Mouse (Mus musculus): Measurements from ENCODE around the gene 0610030E20Rik.

0610030E20Rik gene

DNA sequence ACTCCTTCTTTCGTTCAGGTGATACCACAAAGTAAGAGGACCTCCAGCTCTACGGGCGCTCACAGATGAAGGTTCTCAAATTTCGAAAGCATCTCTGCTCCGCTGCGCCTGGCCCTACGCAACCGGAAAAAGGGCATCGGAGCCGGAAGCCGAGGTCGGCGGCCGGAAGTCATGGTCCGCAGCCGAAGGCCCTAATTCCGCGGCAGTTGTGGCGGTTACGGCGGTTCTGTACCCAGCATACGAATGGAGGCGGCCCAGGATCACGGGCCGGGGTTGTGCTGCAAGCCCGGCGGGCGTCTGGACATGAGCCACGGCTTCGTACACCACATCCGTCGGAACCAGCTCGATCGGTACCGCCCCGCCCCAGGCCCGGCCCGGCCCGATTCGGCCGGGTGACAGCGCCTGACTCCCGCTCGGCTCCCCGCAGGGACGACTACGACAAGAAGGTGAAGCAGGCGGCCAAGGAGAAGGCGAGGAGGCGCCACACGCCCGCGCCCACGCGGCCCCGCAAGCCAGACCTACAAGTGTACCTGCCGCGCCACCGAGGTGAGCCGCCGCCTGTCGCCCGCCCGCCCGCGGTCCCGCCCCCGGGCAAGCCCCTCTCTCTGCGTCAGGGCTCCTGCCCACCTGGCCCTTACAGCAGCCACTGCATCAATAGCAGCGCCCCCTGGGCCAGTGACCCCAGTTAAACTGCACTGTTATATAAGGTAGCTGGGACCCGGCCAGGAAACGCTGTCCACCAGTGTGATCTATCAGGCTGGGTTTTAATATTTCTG, at the start of gene 0610030E20Rik:
Gene 0610030E20Rik, plus strand, starts transcription at position 152 of the 776 bp plus-strand sequence.
- peak; percentile 84 to 88 for DNase-seq

GRCm38 (mm10) chr6:72297825-72298224, 49.3 kb upstream of the 0610030E20Rik start:
- no peak for DNase-seq

DNA sequence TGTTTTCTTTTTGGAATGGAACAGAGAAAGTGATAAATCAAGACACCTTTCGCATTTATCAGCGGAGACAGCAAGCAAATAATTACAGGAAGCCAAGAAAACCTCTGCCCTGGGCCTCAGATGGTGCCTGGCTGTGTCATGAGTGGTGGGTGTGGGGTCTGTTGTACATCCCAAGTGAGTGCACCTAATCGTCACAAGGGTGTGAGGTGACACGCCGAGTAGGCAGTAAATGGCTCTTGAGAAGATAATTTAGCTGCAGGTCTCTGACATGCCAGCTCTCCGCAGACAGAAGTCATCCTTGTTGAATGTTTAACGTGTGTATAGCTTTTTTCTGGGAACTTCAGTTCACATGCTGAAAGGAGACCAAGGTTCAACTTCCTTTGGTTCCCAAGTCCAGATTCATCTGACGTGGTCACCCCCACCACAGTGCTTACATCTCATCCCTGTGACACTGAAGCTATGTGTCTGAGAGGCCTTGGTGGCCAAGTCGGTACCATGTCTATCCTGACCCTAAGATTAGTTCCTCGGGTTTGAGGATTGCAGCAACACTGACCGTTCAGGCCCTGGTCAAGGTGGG, 44.7 kb upstream of the 0610030E20Rik start:
- DNase-seq = no peak

DNA sequence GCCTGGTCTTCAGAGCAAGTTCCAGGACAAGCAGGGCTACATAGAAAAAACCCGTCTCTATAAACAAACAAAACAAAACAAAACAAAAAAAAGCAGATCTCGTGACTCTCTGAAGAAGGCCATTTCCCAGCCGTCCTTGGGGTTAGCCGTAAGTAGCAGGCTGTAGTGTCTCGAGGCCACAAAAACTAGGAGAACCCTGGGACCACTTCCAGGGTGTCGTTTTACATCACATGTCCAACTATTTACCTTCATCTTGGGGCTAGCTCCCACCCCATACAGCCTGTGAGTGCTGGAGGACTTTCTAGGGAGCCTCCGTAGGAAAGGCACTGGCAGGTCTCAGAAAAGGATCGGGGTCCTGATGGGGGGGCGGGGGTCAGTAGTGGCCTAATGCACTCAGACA, 43.6 kb upstream of the 0610030E20Rik start:
- no peak for DNase-seq

DNA sequence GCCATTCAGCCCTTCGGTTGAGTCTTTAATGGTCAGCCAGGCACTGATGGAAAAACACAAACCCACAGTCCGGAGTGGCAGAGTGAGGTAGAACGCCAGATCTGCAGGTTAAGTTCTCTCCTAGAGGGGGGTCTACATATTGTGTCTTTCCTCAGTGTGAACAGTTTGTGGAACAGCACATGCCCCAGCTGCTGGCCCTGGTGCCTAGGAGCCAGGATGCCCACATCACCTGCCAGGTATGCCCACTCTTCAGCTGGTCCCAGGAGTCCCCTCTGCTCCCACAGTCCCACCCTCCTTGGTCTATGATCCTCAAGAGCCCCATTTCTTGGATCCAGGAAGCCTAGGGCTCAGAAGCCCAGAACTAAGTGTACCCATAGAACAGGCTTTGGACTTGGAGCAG, 34.9 kb upstream of the 0610030E20Rik start:
- DNase-seq = no peak

DNA sequence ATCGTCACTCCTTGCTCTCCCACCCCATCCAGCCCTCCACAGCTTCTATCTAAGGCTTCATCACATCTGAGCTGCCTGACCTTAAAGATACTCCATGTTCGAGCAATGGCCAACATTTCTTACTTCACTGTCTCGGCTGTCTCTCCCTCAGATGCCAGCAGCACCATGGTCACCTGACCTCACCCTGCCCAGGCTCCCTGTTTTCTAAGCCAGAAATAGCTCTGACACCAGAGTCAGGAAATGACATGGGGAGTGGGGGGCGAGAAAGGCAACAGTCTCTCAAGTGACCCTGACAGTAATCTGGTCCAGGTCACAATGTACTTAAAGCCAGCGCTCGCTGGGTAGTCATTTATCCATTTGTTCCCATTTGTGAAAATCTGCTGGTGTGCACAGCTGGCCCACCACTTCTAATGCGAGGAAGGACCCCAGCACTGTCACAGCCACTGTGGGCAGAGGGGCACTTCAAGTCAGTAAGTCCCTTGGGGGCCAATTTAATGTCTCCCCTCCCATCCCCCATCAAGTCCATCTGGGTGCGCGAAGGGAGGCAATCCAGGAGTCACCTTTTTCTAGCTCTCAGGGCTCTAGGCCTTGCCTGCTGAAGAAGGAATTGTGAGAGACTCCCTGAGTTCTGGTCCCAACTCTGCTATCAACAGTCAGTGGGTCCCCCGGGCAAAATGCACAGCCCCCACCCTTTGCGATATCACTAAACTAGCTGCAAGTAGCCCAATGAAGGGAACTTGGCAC, 33.8 kb upstream of the 0610030E20Rik start:
- DNase-seq = no peak

GRCm38 (mm10) chr6:72315384-72315783, 31.7 kb upstream of the 0610030E20Rik start:
- DNase-seq = no peak

DNA sequence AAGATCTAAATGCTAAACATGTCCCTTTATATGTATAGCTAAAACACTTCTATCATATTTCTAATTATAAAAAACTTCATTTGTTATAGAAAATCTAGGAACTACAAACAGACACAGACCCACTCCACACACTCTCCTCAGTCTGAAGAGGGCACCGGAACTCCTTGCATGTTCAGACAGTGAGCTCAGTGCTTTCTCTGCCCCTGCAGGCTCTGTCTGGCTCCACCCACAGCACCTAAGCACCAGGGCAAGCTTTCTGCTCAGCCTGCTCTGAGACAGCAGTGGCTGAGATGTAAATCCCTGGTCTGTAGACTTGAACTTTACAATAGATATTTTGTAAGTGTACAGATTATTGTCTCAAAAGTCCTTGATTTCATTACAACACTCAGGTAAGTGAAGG, 31.1 kb upstream of the 0610030E20Rik start:
- DNase-seq = no peak

DNA sequence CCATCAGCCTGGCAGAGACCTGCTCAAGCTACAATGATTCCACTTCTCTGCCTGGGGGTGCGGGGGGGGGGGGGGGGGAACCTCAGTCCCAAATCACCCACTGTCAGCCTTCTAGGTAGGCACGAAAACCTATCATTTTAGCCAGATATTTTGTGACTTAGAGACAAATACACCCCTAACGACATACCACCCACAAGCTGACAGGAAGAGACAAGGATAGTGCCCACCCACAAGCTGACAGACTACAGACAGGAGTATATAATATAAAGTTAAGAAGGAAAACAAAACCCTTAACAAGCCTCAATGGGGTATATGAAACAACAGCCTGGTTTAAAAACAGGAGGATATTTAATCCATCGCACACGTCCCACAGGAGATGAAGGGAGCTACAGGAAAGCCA, 28.7 kb upstream of the 0610030E20Rik start:
- no peak for DNase-seq

DNA sequence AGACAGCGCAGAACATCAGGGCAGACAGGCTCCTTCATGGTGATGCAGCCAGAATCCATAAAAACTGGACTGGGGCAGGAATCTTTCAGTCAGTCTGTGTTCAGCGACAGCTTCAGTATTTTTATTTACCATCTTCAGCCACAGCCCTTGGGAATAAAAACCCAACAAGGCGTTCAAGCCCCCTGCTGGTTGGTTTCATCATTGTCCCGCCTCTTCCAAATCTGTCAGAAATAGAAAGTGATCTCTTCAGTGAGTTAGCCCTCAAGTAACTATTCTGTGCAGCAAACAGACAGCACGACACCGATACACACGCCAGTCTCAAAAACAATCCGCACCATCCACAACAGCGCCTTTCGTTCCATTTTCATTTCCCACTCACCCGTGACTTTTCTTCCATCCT, 28.1 kb upstream of the 0610030E20Rik start:
- DNase-seq = peak in 1 of 2 experiments; percentile 11

- no peak for DNase-seq
Observed at GRCm38 (mm10) chr6:72322936-72323335, 24.2 kb upstream of the 0610030E20Rik start.

DNA sequence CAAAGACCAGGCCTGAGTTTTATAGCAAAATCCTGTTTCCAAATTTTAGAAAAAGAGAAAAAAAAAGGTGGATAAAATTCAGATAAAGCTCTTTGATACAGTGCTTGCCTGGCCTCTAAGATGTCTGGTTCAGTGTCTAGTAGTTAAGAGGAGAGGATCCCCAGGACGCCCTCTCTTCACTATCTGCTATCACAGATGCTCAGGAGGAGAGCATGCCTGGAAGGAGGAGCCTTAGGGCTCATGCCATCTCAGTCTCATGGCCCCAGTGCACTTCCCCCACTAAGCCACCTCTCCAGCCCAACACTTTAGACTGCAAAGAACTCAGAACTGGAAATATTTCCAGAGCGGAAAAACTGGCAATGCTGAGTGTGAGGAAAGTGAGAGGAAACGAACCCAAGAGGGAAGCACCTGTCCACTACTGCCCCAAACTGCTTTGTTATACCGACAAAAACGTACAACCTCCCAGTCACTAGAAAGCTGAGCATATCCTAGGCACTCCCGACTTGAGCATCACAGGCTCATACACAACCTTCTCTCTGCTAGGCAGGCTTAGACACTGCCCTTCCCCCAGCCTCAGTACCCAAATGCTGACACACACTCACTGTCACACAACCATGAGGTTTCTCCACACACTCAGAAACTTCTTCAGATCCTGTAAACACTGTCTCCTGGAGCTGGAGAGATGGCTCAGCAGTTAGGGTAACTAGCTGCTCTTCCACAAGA, 23.2 kb upstream of the 0610030E20Rik start:
- DNase-seq = no peak

DNA sequence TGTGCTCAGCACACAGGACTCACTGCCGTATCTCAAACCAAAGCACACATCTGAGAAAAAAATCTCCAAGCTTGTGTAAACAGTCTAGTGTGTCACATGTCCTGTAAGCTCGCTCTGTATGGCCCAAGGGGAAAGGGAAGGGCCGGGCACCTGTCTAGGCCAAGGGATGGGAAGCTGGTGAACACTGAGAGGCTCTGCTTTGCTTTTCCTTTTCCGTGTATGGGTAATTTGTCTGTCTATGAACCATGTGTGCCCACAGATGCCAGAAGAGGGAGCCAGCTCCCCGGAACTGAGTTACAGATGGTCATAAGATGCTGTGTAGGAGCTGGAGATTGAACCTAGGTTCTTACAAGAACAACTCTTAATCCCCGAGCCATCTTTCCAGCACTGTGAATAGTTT, 20.8 kb upstream of the 0610030E20Rik start:
- peak; percentile 37 for DNase-seq

DNA sequence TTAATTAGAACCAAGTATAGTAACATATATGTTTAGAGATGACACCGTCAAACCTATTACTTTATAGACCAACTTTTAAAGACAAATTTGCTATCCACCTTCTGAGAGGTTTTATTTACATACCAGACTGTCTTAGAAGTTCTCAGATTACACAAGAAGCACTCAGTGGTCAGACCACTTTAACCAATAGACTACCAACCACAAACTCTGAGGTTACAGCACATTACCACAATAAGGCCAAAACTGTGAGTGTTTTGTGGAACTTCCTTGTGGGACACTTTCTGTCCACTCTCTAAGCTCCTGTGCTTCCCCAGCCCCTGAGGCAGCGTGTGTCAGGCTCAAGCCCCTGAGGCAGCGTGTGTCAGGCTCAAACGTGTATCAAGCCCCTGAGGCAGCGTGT, 18.1 kb upstream of the 0610030E20Rik start:
- no peak for DNase-seq

DNA sequence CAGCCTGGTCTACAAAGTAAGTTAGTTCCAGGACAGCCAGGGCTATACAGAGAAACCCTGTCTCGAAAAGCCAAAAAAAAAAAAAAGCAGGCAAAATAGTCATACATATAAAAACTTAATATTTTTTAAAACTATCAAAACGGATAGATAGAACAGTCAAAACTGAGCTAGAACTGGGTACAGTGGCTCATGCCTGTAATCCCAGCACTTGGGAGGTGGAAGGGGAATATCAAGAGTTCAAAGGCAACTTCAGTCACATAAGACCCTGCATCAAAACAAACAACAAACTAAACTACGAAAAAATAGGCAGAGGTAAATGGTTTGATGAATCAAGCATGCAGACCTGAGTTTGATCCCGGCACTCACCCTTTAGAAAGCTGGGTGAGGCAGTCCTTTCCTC, 17.0 kb upstream of the 0610030E20Rik start:
- no peak for DNase-seq

GRCm38 (mm10) chr6:72333111-72333510, 14.0 kb upstream of the 0610030E20Rik start:
- DNase-seq = no peak

DNA sequence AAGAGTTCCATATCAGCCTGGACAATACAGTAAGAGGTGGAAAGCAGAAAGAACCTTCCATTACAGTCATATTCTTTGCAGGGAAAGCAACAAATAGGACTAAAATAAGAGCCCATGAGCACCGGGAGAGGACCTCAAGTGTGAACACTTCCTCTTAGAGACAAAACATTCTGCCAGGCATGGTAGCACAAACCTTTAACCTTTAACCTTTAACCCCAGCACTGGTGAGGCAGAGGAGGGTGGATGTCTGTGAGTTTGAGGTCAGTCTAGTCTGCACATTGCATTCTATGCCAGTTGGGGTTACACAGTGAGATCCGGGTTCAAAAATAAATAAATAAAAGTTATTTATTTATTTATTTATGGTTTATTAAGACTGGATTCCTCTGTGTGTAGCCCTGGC, 6.6 kb upstream of the 0610030E20Rik start:
- DNase-seq = no peak

GRCm38 (mm10) chr6:72344396-72345073, 2.6 kb upstream of the 0610030E20Rik start:
- DNase-seq = no peak

- DNase-seq = peak; percentile 88 to 89
Observed at GRCm38 (mm10) chr6:72345074-72345567, 2.0 kb upstream of the 0610030E20Rik start, which contains the start of gene Usp39. TSS of gene Usp39 (minus strand) at chr6:72345184.

GRCm38 (mm10) chr6:72345633-72346032, 1.5 kb upstream of the 0610030E20Rik start:
- no peak for DNase-seq

DNA sequence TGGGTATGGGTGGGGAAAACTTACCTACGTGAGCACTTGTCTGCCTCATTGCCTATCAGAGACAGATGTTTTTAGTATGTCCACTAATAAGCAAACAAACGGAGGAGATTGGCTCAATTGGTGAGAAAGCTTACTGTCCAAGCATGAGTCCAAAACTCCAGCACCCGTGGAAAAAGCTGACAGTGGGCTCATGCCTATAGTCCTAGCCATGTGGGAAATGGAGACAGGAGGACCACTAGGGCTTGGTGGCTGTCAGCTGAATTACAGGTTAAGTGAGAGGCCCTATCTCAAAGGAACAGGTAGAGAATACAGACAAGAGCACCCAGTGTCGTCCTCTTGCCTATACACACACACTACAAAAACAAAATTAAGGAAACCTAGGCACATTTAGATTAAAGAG, 856 bp upstream of the 0610030E20Rik start:
- DNase-seq = no peak

- DNase-seq = no peak
Observed at GRCm38 (mm10) chr6:72348411-72348810, 1.3 kb downstream of the 0610030E20Rik start.

Data from thymus, postnatal 36 days (tissue).